Mouse (Mus musculus) embryonic facial prominence, embryonic 10.5 days (tissue): Measurements from ENCODE around the gene Pmf1. TPM values are rescaled to one million over a fixed set of nuclear protein-coding genes. Genes with fewer than 3 reads are reported as not detected.

Source experiments
- DNase-seq: peaks from one replicate; pipeline ENCODE4 v3.0.0-alpha.2; 2017; ENCODE audit warnings: low spot score
- H3K27ac ChIP-seq: fragments of 300-500 bp; sonication (generic); replicated peaks from 2 replicates; pipeline ENCODE4 v1.5.1; 2016; ENCODE audit warnings: mild to moderate bottlenecking
- H3K27me3 ChIP-seq: fragments of 300-500 bp; sonication (generic); replicated peaks from 2 replicates; pipeline ENCODE4 v1.6.1; 2016; ENCODE audit warnings: low read depth, mild to moderate bottlenecking; ENCODE audit not compliant: poor library complexity, severe bottlenecking
- H3K36me3 ChIP-seq: fragments of 300-500 bp; sonication (generic); replicated peaks from 2 replicates; pipeline ENCODE4 v1.6.1; 2016; ENCODE audit warnings: mild to moderate bottlenecking, moderate library complexity
- H3K4me1 ChIP-seq: fragments of 300-500 bp; sonication (generic); 2 replicates; pipeline ENCODE4 v1.6.1; 2016
- H3K4me3 ChIP-seq: fragments of 300-500 bp; sonication (generic); 2 replicates; pipeline ENCODE4 v1.5.1; 2016; ENCODE audit warnings: mild to moderate bottlenecking, moderate library complexity
- H3K9me3 ChIP-seq: fragments of 300-500 bp; sonication (generic); 2 replicates; pipeline ENCODE4 v1.6.1; 2016; ENCODE audit warnings: mild to moderate bottlenecking
- WGBS: fragments of 180-500 bp; shearing (Covaris S2); methylation state at CpG from one replicate; pipeline ENCODE4 v1.1.7; 2016; 5-methylcytosine and 5-hydroxymethylcytosine counted together
- polyA plus RNA-seq: library from polyadenylated mRNA; unstranded; fragments of >200 nt; fragmentation: Nextera tagmentation; extraction: Ambion mirVana; gene quantifications from 2 replicates; pipeline ENCODE4 v1.2.1, GENCODE M21; 2016

The Pmf1 gene
- 184 and 194 TPM in 2 replicates for polyA plus RNA-seq

DNA sequence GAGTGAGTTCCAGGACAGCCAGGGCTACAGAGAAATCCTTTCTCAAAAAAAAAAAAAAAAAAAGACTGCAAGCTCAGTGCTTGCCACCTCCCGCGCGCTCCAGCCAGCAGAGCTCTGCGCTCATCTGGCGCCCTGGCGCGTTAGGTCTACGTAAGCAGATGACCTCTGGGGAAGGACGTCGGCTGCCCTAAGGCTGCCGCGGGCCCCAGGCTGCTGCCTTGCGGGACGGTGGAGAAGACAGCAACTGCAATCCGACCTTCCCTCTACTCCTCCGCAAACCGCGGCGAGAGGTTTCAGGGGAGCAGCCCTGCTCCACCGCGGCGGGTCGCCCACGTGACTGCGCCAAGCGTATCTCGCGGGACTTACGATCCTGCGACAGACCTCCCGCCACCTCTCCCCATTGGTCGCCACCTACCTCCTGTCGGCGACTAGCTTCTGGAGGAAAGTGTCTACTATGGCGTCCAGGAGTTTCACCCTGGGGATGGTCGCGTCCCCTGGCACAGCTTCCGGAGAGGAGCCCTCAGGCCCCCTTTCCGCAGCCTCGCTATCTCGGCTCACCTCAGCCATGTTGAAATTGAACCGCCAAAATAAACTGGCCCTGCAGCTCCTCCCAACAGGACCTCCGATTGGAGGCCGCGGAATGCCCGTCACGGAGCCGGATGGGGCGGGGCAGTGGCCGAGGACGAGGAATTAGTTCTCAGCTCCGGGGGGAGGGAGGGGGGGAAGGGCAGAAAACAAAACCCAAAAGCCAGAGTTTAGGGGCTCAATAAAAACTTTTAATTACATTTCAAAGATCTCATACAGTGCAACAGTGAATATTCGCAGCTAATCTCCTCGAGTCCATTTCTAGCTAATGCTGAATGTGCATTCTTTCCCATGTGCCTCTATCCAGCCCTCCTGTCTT, at the start of gene Pmf1:
Pmf1 (minus strand) TSS at position 591 of the 904 bp plus-strand sequence.
- peaks cover 40% of the 10 kb centered on the region for H3K4me1 ChIP-seq
- no peaks in the 10 kb centered on the region for H3K27me3 ChIP-seq
- DNase-seq = peak; percentile 95
- H3K27ac ChIP-seq = peak within 1 kb of the TSS; percentile 93
- peak within 1 kb of the TSS; percentile 79 for H3K4me3 ChIP-seq
- under 1% methylated on average over 54 of the region's 54 CpGs for WGBS
- no peaks in the 10 kb centered on the region for H3K9me3 ChIP-seq
- H3K36me3 ChIP-seq = peaks cover 45% of the 10 kb centered on the region

GRCm38 (mm10) chr3:88458778-88459219, 48.7 kb upstream of the Pmf1 start:
- WGBS = under 1% methylated on average over 14 of the region's 14 CpGs
- peak overlapping the region; percentile 65 for H3K27ac ChIP-seq

DNA sequence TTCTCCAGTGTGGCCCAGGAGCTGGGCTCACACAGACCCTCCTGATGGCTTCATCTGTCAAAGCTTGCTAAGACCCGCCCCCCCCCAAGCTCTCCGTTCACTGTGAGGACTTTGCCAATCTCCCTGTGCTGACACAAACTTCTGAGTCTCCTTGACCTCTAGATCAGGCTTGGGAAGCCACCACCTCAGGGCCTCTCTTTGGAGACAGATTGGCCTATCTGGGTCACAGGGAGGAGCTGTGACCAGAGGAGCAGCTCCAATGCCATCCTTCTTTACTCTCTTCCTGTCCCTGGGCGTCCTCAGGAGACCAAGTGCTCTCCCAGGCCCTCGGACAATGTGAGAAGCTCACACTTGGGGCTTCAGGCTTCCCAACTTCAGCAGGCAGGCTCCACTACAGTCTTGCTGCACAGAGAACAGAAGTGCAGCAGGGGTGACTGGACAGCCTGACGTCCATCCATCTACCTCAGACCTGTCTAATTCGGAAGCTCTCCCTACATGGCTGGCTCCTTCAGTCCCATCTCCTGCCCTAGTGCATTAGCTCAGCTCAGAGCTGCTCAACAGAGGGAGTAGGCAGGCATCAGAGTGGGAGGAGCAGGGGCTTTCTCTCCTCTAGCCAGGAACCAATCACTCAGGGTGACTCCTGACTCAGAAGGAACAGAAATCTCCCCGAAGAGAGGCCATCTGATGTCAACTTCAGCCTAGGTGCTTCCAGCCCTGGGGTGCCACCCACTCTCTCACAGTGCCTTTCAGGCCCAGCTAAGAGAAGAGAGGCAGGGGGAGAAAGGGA, 46.8 kb upstream of the Pmf1 start:
- H3K36me3 ChIP-seq = no peaks in the 10 kb centered on the region
- H3K27ac ChIP-seq = 0 out of 2 replicates have a peak overlapping the region, but pooled peaks have one; percentile 5
- H3K9me3 ChIP-seq = no peaks in the 10 kb centered on the region
- H3K4me1 ChIP-seq = peaks cover 50% of the 10 kb centered on the region
- DNase-seq = no peak
- no peak overlapping the region for H3K4me3 ChIP-seq
- peaks cover 83% of the 10 kb centered on the region for H3K27me3 ChIP-seq
- WGBS = 69% methylated on average over 7 of the region's 7 CpGs

More at GRCm38 (mm10) chr3:88458778-88459219, 48.7 kb upstream of the Pmf1 start:
- Histone ChIP-seq H3K36me3 (no peaks in the 10 kb centered on the region), H3K9me3 (no peaks in the 10 kb centered on the region), H3K27me3 (peaks cover 66% of the 10 kb centered on the region), H3K4me3 (peak overlapping the region; percentile 54), H3K4me1 (peaks cover 42% of the 10 kb centered on the region)
- DNase-seq = peak; percentile 59

DNA sequence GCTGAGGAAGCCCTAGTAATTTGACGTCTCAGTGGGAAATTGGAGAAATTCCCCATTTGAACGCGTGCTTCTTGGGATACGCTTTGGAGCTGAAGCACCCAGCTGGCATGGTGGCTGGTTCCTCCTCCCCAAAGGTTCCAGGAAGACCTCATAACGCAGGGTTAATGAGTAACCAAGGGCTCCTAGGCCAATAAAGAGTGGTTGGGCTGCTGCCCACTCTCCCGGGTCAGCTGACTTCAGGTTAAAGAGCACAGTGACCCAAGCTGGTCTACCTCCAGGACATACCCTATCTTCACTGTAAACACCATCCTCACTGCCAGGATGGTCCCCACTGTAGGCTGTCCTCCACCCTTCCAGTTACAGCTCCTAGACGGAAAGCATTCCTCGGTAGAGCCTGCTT, 46.2 kb upstream of the Pmf1 start:
- H3K27me3 ChIP-seq = peaks cover 87% of the 10 kb centered on the region
- no peak overlapping the region for H3K27ac ChIP-seq
- 92% methylated on average over 8 of the region's 8 CpGs for WGBS
- H3K4me1 ChIP-seq = peaks cover 48% of the 10 kb centered on the region
- H3K9me3 ChIP-seq = no peaks in the 10 kb centered on the region
- no peak overlapping the region for H3K4me3 ChIP-seq
- no peak for DNase-seq
- H3K36me3 ChIP-seq = no peaks in the 10 kb centered on the region

GRCm38 (mm10) chr3:88455588-88456264, 45.6 kb upstream of the Pmf1 start:
- Histone ChIP-seq H3K4me3 (no peak overlapping the region), H3K27ac (no peak overlapping the region), H3K9me3 (no peaks in the 10 kb centered on the region), H3K36me3 (no peaks in the 10 kb centered on the region), H3K4me1 (peaks cover 42% of the 10 kb centered on the region), H3K27me3 (peaks cover 87% of the 10 kb centered on the region)
- DNase-seq = no peak
- WGBS = 75% methylated on average over 18 of the region's 18 CpGs

GRCm38 (mm10) chr3:88454762-88455587, 44.8 kb upstream of the Pmf1 start:
- H3K4me3 ChIP-seq = no peak overlapping the region
- H3K4me1 ChIP-seq = peaks cover 44% of the 10 kb centered on the region
- peaks cover 87% of the 10 kb centered on the region for H3K27me3 ChIP-seq
- 59% methylated on average over 9 of the region's 9 CpGs for WGBS
- no peaks in the 10 kb centered on the region for H3K9me3 ChIP-seq
- no peak overlapping the region for H3K27ac ChIP-seq
- H3K36me3 ChIP-seq = no peaks in the 10 kb centered on the region
- no peak for DNase-seq

DNA sequence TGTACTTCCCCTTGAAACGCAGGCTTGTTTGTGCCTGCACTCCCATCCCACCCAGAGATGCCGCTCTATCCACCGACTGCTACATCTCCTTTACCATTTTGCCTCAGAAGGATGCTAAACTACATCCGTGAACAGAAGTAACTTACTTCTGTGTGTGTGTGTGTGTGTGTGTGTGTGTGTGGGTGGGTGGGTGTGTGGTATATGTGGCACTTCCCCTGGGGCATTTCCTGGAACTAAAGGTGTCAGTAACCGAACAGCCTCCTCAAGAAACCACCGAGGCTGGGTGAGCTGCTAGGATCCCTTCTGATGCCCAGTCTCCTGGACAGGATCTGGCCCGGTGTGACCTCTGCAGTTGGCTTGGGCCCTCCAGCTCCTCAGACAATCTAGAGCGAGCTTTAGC, 43.9 kb upstream of the Pmf1 start:
- Histone ChIP-seq H3K27me3 (peaks cover 86% of the 10 kb centered on the region), H3K27ac (no peak overlapping the region), H3K4me1 (peaks cover 51% of the 10 kb centered on the region), H3K4me3 (no peak overlapping the region), H3K9me3 (no peaks in the 10 kb centered on the region), H3K36me3 (no peaks in the 10 kb centered on the region)
- 75% methylated on average over 8 of the region's 8 CpGs for WGBS
- no peak for DNase-seq

- H3K36me3 ChIP-seq = no peaks in the 10 kb centered on the region
- WGBS = 55% methylated on average over 8 of the region's 8 CpGs
- peaks cover 86% of the 10 kb centered on the region for H3K27me3 ChIP-seq
- peaks cover 47% of the 10 kb centered on the region for H3K4me1 ChIP-seq
- no peak overlapping the region for H3K4me3 ChIP-seq
- DNase-seq = no peak
- H3K9me3 ChIP-seq = no peaks in the 10 kb centered on the region
- no peak overlapping the region for H3K27ac ChIP-seq
These were observed 43.2 kb upstream of the Pmf1 start for GRCm38 (mm10) chr3:88453369-88453768.

DNA sequence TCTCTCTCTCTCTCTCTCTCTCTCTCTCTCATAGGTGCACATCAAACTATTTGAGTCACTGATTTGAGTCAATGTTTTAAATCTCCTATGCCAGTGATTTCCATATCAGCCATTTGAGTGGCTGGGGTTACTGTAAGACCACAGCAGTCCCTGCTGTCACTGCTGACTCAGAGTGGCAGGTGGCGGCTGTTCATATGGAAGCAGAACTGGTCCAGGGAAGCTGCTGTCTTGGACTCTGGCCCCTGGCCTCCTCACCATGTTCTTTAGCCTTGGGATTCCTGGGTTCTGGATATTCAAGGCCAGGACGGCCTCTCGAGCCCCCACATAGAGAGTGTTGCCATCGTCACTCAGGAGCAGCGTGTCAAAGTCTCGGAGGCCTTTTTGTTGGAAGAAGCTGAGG, 42.6 kb upstream of the Pmf1 start:
- H3K4me3 ChIP-seq = no peak overlapping the region
- DNase-seq = no peak
- no peaks in the 10 kb centered on the region for H3K9me3 ChIP-seq
- peaks cover 86% of the 10 kb centered on the region for H3K27me3 ChIP-seq
- no peak overlapping the region for H3K27ac ChIP-seq
- 76% methylated on average over 6 of the region's 6 CpGs for WGBS
- H3K36me3 ChIP-seq = no peaks in the 10 kb centered on the region
- peaks cover 48% of the 10 kb centered on the region for H3K4me1 ChIP-seq

DNA sequence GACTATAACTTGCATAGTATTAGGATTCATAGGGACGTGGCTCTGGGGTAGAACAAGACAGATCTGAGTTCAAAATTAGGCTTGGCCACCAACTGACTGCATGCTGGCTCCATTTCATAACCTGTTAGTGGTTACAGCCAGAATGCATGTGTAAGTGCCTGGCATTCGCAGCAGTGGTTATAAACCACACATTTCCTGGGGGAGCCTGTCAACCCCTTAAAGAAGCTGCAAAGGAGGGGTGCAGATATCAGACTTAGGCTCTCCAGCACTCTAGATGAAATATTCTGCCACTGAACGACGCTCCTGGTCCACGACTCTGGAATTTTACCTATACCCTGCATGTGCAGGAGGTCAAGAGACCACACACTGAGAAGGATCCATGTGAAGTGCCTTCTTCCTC, 42.1 kb upstream of the Pmf1 start:
- H3K27ac ChIP-seq = no peak overlapping the region
- 72% methylated on average over 5 of the region's 5 CpGs for WGBS
- peaks cover 81% of the 10 kb centered on the region for H3K27me3 ChIP-seq
- no peak for DNase-seq
- no peak overlapping the region for H3K4me3 ChIP-seq
- peaks cover 45% of the 10 kb centered on the region for H3K4me1 ChIP-seq
- H3K36me3 ChIP-seq = no peaks in the 10 kb centered on the region
- H3K9me3 ChIP-seq = no peaks in the 10 kb centered on the region

- no peaks in the 10 kb centered on the region for H3K36me3 ChIP-seq
- H3K4me3 ChIP-seq = no peak overlapping the region
- WGBS = 83% methylated on average over 12 of the region's 12 CpGs
- H3K9me3 ChIP-seq = no peaks in the 10 kb centered on the region
- H3K4me1 ChIP-seq = peaks cover 40% of the 10 kb centered on the region
- H3K27me3 ChIP-seq = peaks cover 74% of the 10 kb centered on the region
- DNase-seq = no peak
- H3K27ac ChIP-seq = peak overlapping the region; percentile 82; the same call in 1 of the 2 replicates
These were observed 40.4 kb upstream of the Pmf1 start for GRCm38 (mm10) chr3:88450379-88451131.
